Mouse (Mus musculus): Measurements from ENCODE around the gene Rnf123.

DNA sequence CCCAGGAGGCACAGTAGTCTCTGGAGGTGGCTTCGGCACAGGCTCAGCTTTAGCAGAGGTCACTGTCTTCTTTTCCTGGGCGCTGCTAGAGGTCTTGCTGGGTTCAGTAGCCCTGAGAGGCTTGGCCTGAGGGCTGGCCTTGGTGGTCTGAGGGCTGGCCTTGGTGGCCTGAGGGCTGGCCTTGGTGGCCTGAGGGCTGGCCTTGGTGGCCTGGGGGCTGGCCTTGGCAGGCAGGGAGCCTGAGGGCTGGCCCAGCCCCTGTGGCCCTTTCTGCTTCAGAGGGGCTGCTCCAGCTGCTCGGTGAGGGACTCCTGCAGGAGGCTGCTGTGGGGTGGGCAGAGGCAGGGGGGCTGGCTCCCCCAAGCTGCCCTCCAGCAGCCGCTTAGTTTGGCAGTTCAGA, 34.0 kb upstream of the Rnf123 start:
- TF ChIP-seq CTCF (IDR thresholded peaks at IDR 0.05; ENCODE audit: low read depth) (no peak), EP300 (IDR thresholded peaks at IDR 0.05; ENCODE audit: low read depth) (no peak)

Data from liver, embryonic 14.5 days (tissue).